Mouse (Mus musculus): ENCODE measurements around the gene Prpf38b.
A peak's percentile ranks its signal among the peaks of the same experiment; 100 is the strongest.

Gene Prpf38b

GRCm38 (mm10) chr3:108860786-108861185 is 50.7 kb downstream of the Prpf38b start:
- DNase-seq (ENCODE audit: low spot score in 2 of 2), result no peak

GRCm38 (mm10) chr3:108858231-108858770 is 53.2 kb downstream of the Prpf38b start:
- peak; percentile 73 to 76 for DNase-seq (ENCODE audit: low spot score in 2 of 2)

GRCm38 (mm10) chr3:108857714-108858113 is 53.8 kb downstream of the Prpf38b start:
- DNase-seq (ENCODE audit: low spot score in 2 of 2), result no peak

- no peak for DNase-seq (ENCODE audit: low spot score in 2 of 2)
Measured at GRCm38 (mm10) chr3:108857124-108857470, 54.4 kb downstream of the Prpf38b start.

- no peak for DNase-seq (ENCODE audit: low spot score in 2 of 2)
Measured at GRCm38 (mm10) chr3:108856386-108857123, 55.0 kb downstream of the Prpf38b start.

GRCm38 (mm10) chr3:108855864-108856263 is 55.7 kb downstream of the Prpf38b start:
- peak; percentile 63 to 69 for DNase-seq (ENCODE audit: low spot score in 2 of 2)

- DNase-seq (ENCODE audit: low spot score in 2 of 2), result peak; percentile 79 to 90
Measured at GRCm38 (mm10) chr3:108855371-108855770, 56.2 kb downstream of the Prpf38b start.

- no peak for DNase-seq (ENCODE audit: low spot score in 2 of 2)
Measured at GRCm38 (mm10) chr3:108853266-108853665, 58.3 kb downstream of the Prpf38b start.

All from right cerebral cortex, postnatal 10 days (tissue).